Mouse (Mus musculus) cerebellum, adult 2 months (tissue): ENCODE data around the gene Atpaf2.

Source experiments
- CTCF ChIP-seq: fragments of 200-500 bp; IDR thresholded peaks from 2 replicates; pipeline ENCODE4 v1.5.1; 2011; ENCODE audit warnings: low read depth, mild to moderate bottlenecking, control low read depth, low read length, moderate library complexity, borderline replicate concordance; ENCODE audit not compliant: insufficient read depth
- POLR2A ChIP-seq: fragments of 200-500 bp; IDR thresholded peaks from 2 replicates; pipeline ENCODE4 v1.6.1; 2011; ENCODE audit warnings: low read length, control low read depth, borderline replicate concordance; ENCODE audit not compliant: insufficient read depth

- TF ChIP-seq CTCF (no peak), POLR2A (no peak)
Observed at GRCm38 (mm10) chr11:60426417-60426816, 8.2 kb upstream of the Atpaf2 start.
